ENCODE assay signal across 8 mouse cellular contexts in the genomic region with DNA sequence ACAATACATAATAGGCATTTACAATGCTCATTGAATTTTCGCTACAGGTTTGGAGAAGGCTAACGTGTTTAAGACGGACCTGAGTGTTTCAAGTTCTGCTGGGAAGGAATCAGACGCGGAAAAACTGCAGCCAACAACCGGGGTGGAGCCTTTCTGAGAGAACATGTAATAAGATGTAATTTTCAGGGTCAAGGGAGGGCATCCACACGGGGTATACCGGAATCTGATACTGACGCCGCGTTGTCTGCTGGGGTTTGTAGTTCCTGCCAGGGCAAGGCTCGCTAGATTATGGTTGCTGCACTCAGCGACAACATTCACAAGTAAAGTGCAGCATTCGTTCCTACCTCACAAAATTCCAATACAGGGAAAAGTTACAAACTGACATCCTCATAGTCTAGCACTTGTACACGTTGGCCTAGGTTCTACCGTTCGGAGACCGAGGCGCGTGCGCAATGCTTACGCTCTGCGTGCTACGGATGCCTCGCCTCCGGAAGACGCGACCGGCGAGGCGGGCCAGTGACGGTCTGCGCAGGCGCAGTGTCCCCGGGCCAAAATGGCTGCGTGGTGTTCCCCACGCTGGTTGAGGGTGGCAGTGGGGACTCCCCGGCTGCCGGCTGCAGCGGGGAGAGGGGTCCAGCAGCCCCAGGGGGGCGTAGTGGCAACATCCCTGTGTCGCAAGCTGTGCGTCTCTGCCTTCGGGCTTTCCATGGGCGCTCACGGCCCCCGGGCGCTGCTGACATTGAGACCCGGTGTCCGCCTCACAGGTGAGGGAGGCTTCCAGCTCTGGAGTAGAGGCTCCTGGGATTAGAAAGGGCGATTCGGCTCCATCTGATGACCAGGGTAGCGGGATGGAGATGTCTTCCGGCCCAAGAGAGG. TPM values are rescaled to one million over a fixed set of nuclear protein-coding genes. Genes with fewer than 3 reads are reported as not detected.
DNase-seq lines count a peak whose midpoint lies in the region; ATAC-seq and TF ChIP-seq lines count a peak whose summit lies in the region.

No protein-coding gene starts in this region.

- H3K27ac ChIP-seq in hindbrain, embryonic 10.5 days: peak overlapping the region; percentile 92
- H3K27ac ChIP-seq in lung, postnatal 0 days (ENCODE audit: low read length): peak overlapping the region; percentile 65

- TF ChIP-seq EP300 in lung, postnatal 0 days (IDR thresholded peaks at IDR 0.05): no peak

- peaks cover 31% of the 10 kb centered on the region for H3K4me1 ChIP-seq in hindbrain, embryonic 10.5 days (replicated peaks)
- H3K4me1 ChIP-seq in lung, postnatal 0 days (ENCODE audit: insufficient read depth, low read depth, low read length): peaks cover 7% of the 10 kb centered on the region; the same call in 1 of the 2 replicates

- H3K9me3 ChIP-seq in hindbrain, embryonic 10.5 days: no peaks in the 10 kb centered on the region
- H3K9me3 ChIP-seq in lung, postnatal 0 days (ENCODE audit: low read length): no peaks in the 10 kb centered on the region

- peak; percentile 95 for DNase-seq in MN1 (ENCODE audit: low spot score)
- DNase-seq in cerebellum, adult 9-10 months: peak; percentile 95
- DNase-seq in hindbrain, embryonic 10.5 days (ENCODE audit: low spot score): peak; percentile 95
- peak; percentile 94 for DNase-seq in layer of hippocampus, adult 9-11 months
- DNase-seq in lung, postnatal 0 days (ENCODE audit: low spot score): peak; percentile 96
- DNase-seq in ovary, postnatal 14 days (ENCODE audit: low spot score): peak; percentile 96
- DNase-seq in thymus, postnatal 14 days: peak; percentile 98

- H3K9ac ChIP-seq in lung, postnatal 0 days (replicated peaks; ENCODE audit: low read depth): peak overlapping the region; percentile 79

- H3K36me3 ChIP-seq in hindbrain, embryonic 10.5 days: peaks cover 20% of the 10 kb centered on the region
- no peaks in the 10 kb centered on the region for H3K36me3 ChIP-seq in lung, postnatal 0 days (ENCODE audit: insufficient read depth, low read length)

- 0 out of 2 replicates have a peak, but pooled peaks cover under 1% of the 10 kb centered on the region for H3K27me3 ChIP-seq in hindbrain, embryonic 10.5 days (ENCODE audit: insufficient read depth, poor library complexity, severe bottlenecking)
- no peaks in the 10 kb centered on the region for H3K27me3 ChIP-seq in lung, postnatal 0 days (replicated peaks; ENCODE audit: insufficient read depth, low read length)

- TF ChIP-seq CTCF in lung, postnatal 0 days (IDR thresholded peaks at IDR 0.05): 0 out of 2 replicates have a peak, but pooled peaks have one; percentile 0

- H3K4me2 ChIP-seq in lung, postnatal 0 days (replicated peaks; ENCODE audit: low read depth, low read length): peak overlapping the region; percentile 85

- under 1% methylated on average over 54 of the region's 54 CpGs for whole genome bisulfite sequencing in hindbrain, embryonic 10.5 days
- WGBS in lung, postnatal 0 days: under 1% methylated on average over 54 of the region's 54 CpGs

- peak; percentile 87 for ATAC-seq in frontal cortex, adult (ENCODE audit: low TSS enrichment)
- ATAC-seq in lung, postnatal 0 days: peak; percentile 86

- peak overlapping the region; percentile 98 for H3K4me3 ChIP-seq in hindbrain, embryonic 10.5 days
- peak overlapping the region; percentile 90 for H3K4me3 ChIP-seq in lung, postnatal 0 days (ENCODE audit: low read depth, low read length)

RNA-seq across cellular contexts. Expression of gene Coro7, which starts 4.2 kb away (rescaled TPM):
- polyA plus RNA-seq in hindbrain, embryonic 10.5 days (2016; fragmentation: Nextera tagmentation; extraction: Ambion mirVana): 24.4 and 25.5 TPM in 2 replicates
- 8.7 and 9.0 TPM in 2 replicates for polyA plus RNA-seq in lung, postnatal 0 days (2015; fragmentation: Nextera tagmentation; extraction: Ambion mirVana)

RNA-seq across cellular contexts. Expression of gene Nmral1, which starts 35.3 kb away (rescaled TPM):
- 192 and 203 TPM in 2 replicates for polyA plus RNA-seq in hindbrain, embryonic 10.5 days (2016; fragmentation: Nextera tagmentation; extraction: Ambion mirVana)
- polyA plus RNA-seq in lung, postnatal 0 days (2015; fragmentation: Nextera tagmentation; extraction: Ambion mirVana): 6.0 and 7.1 TPM in 2 replicates

RNA-seq across cellular contexts. Expression of gene Hmox2, which starts 42.3 kb away (rescaled TPM):
- 84.6 and 93.3 TPM in 2 replicates for polyA plus RNA-seq in hindbrain, embryonic 10.5 days (2016; fragmentation: Nextera tagmentation; extraction: Ambion mirVana)
- 92.4 and 97.9 TPM in 2 replicates for polyA plus RNA-seq in lung, postnatal 0 days (2015; fragmentation: Nextera tagmentation; extraction: Ambion mirVana)

RNA-seq across cellular contexts. Expression of gene Dnaja3, which starts 44.0 kb away (rescaled TPM):
- 60.7 and 62.7 TPM in 2 replicates for polyA plus RNA-seq in hindbrain, embryonic 10.5 days (2016; fragmentation: Nextera tagmentation; extraction: Ambion mirVana)
- 37.8 and 38.9 TPM in 2 replicates for polyA plus RNA-seq in lung, postnatal 0 days (2015; fragmentation: Nextera tagmentation; extraction: Ambion mirVana)

RNA-seq across cellular contexts. Expression of gene Vasn, which starts 44.1 kb away (rescaled TPM):
- 10.3 and 12.6 TPM in 2 replicates for polyA plus RNA-seq in hindbrain, embryonic 10.5 days (2016; fragmentation: Nextera tagmentation; extraction: Ambion mirVana)
- 17.4 and 18.0 TPM in 2 replicates for polyA plus RNA-seq in lung, postnatal 0 days (2015; fragmentation: Nextera tagmentation; extraction: Ambion mirVana)

Comparison
In these comparisons a context has a peak if more than half of its experiments do, and no peak if none do; other contexts are left out.
1. Peak in every context shown above with its lines: DNase-seq, ATAC-seq, H3K4me3 ChIP-seq and H3K27ac ChIP-seq.
2. RNA of gene Nmral1, which starts 35.3 kb away (polyA plus RNA-seq): 192 to 203 TPM in hindbrain, embryonic 10.5 days; 6.0 to 7.1 TPM in lung, postnatal 0 days; every median in the first group is over 10 times any median in the second.